Mouse (Mus musculus): ENCODE measurements around the gene Inka2.

Gene Inka2

DNA sequence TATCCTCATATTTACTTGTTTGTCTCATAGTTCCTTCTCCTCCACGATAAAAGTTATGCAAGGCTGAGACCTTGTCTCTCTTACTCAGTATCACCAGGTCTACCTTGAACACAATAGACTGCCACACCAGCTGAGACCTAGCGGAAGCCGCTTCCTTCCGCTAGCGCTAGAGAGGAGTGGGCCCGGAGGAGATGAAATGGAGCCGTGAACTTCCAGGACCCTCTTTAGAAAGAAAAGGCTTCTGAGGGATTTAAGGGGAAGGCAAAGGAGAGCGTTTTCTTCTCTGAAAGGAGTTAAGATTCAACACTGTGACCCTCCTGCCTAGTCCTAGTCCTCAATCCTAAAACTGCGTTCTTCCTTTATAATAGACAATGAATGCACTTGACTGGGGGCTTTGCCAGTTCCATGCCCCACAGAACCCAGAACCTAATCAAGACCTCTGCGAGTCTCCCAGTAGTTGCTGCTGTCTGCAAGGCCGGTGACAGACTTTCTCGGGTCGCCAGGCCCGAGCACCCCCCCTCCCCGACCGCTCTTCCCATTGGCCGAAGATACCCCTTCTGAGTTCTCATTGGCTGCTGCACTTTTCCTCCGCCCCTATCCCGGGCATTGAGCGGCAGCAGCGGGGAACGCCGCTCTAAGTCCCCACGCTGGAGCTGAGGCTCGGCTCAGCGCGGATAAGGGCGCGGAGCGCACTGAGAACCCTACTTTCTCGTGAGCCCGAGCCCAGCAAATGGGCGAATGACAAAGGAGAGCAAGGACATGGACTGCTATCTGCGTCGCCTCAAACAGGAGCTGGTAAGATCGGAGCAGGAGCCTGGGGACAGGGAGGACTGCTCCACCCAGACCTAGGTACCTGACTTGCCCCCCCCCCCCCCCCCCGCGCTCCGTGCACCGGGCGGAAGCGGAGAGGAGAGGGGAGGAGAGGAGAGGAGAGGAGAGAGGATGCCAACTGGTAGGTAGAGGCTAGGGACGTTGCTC is at the start of gene Inka2:
Gene Inka2, plus strand, starts transcription at position 569 of the 978 bp plus-strand sequence.
- peak; percentile 86 for DNase-seq (ENCODE audit: low read depth, low spot score)

- DNase-seq (ENCODE audit: low read depth, low spot score) = no peak
These were observed 49.3 kb upstream of the Inka2 start for GRCm38 (mm10) chr3:105655031-105655585.

GRCm38 (mm10) chr3:105660530-105660929 is 43.9 kb upstream of the Inka2 start:
- no peak for DNase-seq (ENCODE audit: low read depth, low spot score)

- DNase-seq (ENCODE audit: low read depth, low spot score) = no peak
These were observed 41.4 kb upstream of the Inka2 start for GRCm38 (mm10) chr3:105663043-105663442.

GRCm38 (mm10) chr3:105665105-105665765 is 39.2 kb upstream of the Inka2 start:
- DNase-seq (ENCODE audit: low read depth, low spot score) = no peak

DNA sequence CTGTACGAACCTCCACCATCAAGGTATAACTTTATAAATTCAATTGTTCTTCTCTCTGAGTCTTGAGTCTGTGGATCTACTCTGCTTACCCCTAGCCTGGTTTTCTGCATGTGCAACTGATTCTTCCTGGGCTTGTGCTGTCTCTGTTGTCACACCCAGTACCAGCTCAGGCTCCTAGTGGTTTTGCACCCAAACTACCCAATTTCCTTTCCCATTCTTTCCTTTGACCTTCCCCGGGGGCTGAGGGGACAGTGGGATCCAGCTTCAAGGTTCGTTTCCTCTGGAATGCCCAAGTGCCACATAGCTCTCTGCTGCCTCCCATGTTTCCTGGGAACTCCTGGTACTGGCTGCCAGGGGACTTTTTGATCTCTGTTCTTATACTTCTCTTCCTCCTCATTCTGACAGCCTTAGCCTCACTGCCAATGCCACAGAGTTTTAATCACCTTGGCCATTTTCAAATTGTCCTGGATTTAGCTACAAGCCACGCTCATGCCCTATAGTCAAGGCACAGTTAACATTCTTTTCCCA is 37.3 kb upstream of the Inka2 start:
- no peak for DNase-seq (ENCODE audit: low read depth, low spot score)

DNA sequence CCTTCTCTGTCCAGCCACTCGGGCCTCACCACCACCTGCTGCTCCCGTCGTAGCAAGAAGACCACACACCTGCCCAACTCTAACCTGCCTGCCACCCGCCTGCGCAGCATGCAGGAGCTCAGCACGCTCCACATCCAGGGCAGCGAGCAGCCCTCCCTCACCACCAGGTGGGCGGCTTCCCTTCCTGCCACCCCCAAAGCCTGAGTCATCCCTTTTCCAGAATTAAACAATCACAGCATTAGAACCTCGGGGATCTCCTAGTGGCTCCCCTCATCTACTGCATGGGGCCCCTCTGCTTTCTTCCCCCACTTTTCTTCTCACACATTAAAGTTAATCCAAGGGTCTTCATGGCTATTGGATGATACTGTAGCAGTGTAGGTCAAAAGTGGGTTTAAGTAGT is 36.2 kb upstream of the Inka2 start:
- no peak for DNase-seq (ENCODE audit: low read depth, low spot score)

GRCm38 (mm10) chr3:105669776-105670175 is 34.6 kb upstream of the Inka2 start:
- DNase-seq (ENCODE audit: low read depth, low spot score) = no peak

DNA sequence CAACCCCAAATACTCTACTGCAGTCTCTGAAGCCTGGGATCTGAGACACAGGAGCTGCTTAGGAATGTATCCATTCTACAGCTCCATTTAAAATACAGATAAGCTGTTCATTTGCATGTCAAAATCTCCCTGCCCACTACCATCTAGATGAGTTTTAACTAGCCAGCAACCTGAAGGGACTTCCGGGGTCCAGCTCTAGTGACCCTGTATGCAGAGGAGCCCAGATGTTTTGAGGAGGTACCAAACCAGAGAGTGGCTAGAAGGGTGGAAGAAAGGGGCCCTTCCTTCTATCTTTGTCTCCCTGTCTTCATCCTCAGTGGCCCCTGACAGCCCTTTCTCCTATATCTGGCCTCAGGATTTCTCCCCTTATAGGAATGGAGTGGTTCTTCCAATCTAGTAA is 33.6 kb upstream of the Inka2 start:
- no peak for DNase-seq (ENCODE audit: low read depth, low spot score)

GRCm38 (mm10) chr3:105674595-105675218 is 29.7 kb upstream of the Inka2 start:
- peak; percentile 92 for DNase-seq (ENCODE audit: low read depth, low spot score)

DNA sequence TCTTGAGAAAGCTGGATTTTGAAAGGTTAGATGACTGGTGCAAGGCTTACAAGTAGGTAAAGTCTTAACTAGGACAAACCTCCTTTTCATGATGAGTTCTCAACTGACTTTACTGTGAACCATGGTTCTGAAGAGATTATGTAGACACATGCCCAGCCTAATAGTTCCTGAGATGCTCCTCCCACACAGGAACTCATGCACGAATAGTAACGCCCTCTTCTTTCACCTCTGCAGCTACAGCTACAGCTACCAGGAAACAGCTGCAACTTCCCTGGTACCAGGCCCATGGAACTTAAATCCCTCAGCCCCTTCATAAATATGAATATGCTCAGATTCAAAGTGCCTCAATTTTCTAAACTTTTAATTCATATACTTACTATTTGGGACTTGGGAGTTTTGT is 28.5 kb upstream of the Inka2 start:
- DNase-seq (ENCODE audit: low read depth, low spot score) = peak; percentile 46

- DNase-seq (ENCODE audit: low read depth, low spot score) = no peak
These were observed 24.1 kb upstream of the Inka2 start for GRCm38 (mm10) chr3:105680346-105680745.

GRCm38 (mm10) chr3:105686394-105687323 is 17.7 kb upstream of the Inka2 start:
- DNase-seq (ENCODE audit: low read depth, low spot score) = peak; percentile 28

GRCm38 (mm10) chr3:105687324-105688060 is 16.9 kb upstream of the Inka2 start, which contains the start of gene Ddx20:
TSS of gene Ddx20 (minus strand) at chr3:105687574.
- peak; percentile 98 for DNase-seq (ENCODE audit: low read depth, low spot score)

GRCm38 (mm10) chr3:105688536-105688935 is 15.9 kb upstream of the Inka2 start:
- DNase-seq (ENCODE audit: low read depth, low spot score) = no peak

DNA sequence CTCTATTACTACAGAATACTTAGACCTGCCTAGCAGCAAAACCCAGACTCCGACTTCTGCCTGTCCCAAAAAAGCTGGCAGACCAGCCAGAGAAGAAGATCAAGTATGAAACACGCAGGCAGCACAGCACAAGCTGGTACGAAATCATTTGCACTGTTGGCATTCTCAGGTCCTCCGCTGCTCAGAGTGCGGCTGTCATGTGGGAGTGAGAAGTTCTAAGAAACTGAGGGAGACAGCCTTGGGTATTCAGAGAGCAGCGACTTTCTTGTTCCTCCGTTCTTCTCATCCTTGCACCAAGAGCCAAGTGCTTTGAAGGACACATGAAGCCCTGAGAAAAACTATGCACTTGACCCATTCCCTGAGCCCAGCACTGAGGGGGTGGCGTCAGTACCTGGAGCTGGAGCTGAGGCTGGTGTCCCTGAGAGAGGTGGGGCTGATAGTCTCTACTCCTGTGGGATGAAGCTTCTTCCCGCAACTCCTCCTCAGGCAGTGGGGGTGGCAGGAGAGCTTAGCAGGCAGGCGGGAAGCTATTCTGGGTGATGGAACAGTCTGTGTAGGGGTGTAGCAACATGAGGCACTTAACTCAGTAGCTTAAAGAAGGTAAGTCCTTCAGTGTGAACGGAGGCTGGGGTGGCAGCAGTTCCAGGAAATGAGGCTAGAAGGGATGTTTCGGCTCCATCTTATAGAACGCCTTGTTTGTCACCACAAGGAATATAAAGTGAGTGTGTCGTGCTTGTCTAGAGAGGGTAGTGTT is 10.9 kb upstream of the Inka2 start:
- no peak for DNase-seq (ENCODE audit: low read depth, low spot score)

GRCm38 (mm10) chr3:105695476-105696386 is 8.7 kb upstream of the Inka2 start:
- DNase-seq (ENCODE audit: low read depth, low spot score) = no peak

Measured in CD4-positive, CD25-positive, alpha-beta regulatory T cell, adult 2 months (primary cell).